Mouse (Mus musculus): ENCODE measurements around the gene Npas2. TPM values are rescaled to one million over a fixed set of nuclear protein-coding genes. Genes with fewer than 3 reads are reported as not detected.

Npas2 gene
- total and polyA plus RNA-seq, 3 experiments = 0.05 TPM; not detected in 2

GRCm38 (mm10) chr1:39300676-39301075 is 107.1 kb downstream of the Npas2 start:
- ATAC-seq (ENCODE audit: extremely low read depth, insufficient number of reproducible peaks, low FRiP score, poor library complexity, severe bottlenecking) (no peak), DNase-seq (ENCODE audit: low spot score) (no peak)
- TF ChIP-seq GATA2 (IDR thresholded peaks at IDR 0.05; ENCODE audit: borderline replicate concordance, low read depth, low read length) (no peak), TAL1 (conservative IDR thresholded peaks at IDR 0.05; ENCODE audit: low read depth, low read length) (no peak), CTCF (IDR thresholded peaks at IDR 0.05; ENCODE audit: low read depth, low read length) (no peak), GATA1 (IDR thresholded peaks at IDR 0.05; ENCODE audit: borderline replicate concordance, low read length) (no peak), POLR2AphosphoS5 (IDR thresholded peaks at IDR 0.05; ENCODE audit: insufficient replicate concordance, low read depth, low read length) (no peak)
- Histone ChIP-seq H3K4me3 (ENCODE audit: low read depth, low read length) (no peak overlapping the region), H3K27me3 (ENCODE audit: insufficient read depth, low read length) (0 out of 2 replicates have a peak, but pooled peaks cover 8% of the 10 kb centered on the region), H3K9me3 (replicated peaks) (no peaks in the 10 kb centered on the region), H3K36me3 (replicated peaks) (no peaks in the 10 kb centered on the region), H3K4me1 (ENCODE audit: insufficient read depth, low read depth, low read length) (no peaks in the 10 kb centered on the region)

- no peaks in the 10 kb centered on the region for H3K4me1 ChIP-seq (ENCODE audit: insufficient read depth, low read depth, low read length)
- no peak overlapping the region for H3K4me3 ChIP-seq (ENCODE audit: low read depth, low read length)
- no peak for TF ChIP-seq CTCF (IDR thresholded peaks at IDR 0.05; ENCODE audit: low read depth, low read length)
- TF ChIP-seq GATA1 (IDR thresholded peaks at IDR 0.05; ENCODE audit: borderline replicate concordance, low read length) = no peak
- TF ChIP-seq POLR2AphosphoS5 (IDR thresholded peaks at IDR 0.05; ENCODE audit: insufficient replicate concordance, low read depth, low read length) = no peak
- no peak for TF ChIP-seq GATA2 (IDR thresholded peaks at IDR 0.05; ENCODE audit: borderline replicate concordance, low read depth, low read length)
- TF ChIP-seq TAL1 (conservative IDR thresholded peaks at IDR 0.05; ENCODE audit: low read depth, low read length) = no peak
- ATAC-seq (ENCODE audit: extremely low read depth, insufficient number of reproducible peaks, low FRiP score, poor library complexity, severe bottlenecking) (no peak), DNase-seq (ENCODE audit: low spot score) (no peak)
- peaks cover 8% of the 10 kb centered on the region; the same call in 1 of the 2 replicates for H3K27me3 ChIP-seq (ENCODE audit: insufficient read depth, low read length)
- H3K9me3 ChIP-seq (replicated peaks) = no peaks in the 10 kb centered on the region
- H3K36me3 ChIP-seq (replicated peaks) = no peaks in the 10 kb centered on the region
Measured at GRCm38 (mm10) chr1:39302246-39302645, 108.7 kb downstream of the Npas2 start.

- H3K27me3 ChIP-seq (ENCODE audit: insufficient read depth, low read length) = peaks cover 8% of the 10 kb centered on the region; the same call in 1 of the 2 replicates
- DNase-seq (ENCODE audit: low spot score) = no peak
- TF ChIP-seq GATA1 (IDR thresholded peaks at IDR 0.05; ENCODE audit: borderline replicate concordance, low read length) (no peak), GATA2 (IDR thresholded peaks at IDR 0.05; ENCODE audit: borderline replicate concordance, low read depth, low read length) (no peak), TAL1 (conservative IDR thresholded peaks at IDR 0.05; ENCODE audit: low read depth, low read length) (no peak), CTCF (IDR thresholded peaks at IDR 0.05; ENCODE audit: low read depth, low read length) (no peak), POLR2AphosphoS5 (IDR thresholded peaks at IDR 0.05; ENCODE audit: insufficient replicate concordance, low read depth, low read length) (no peak)
Measured at GRCm38 (mm10) chr1:39303054-39303649, 109.6 kb downstream of the Npas2 start.

GRCm38 (mm10) chr1:39307291-39307690 is 113.8 kb downstream of the Npas2 start:
- Histone ChIP-seq H3K4me1 (ENCODE audit: insufficient read depth, low read depth, low read length) (no peaks in the 10 kb centered on the region), H3K27me3 (ENCODE audit: insufficient read depth, low read length) (peaks cover 8% of the 10 kb centered on the region; the same call in 1 of the 2 replicates), H3K4me3 (ENCODE audit: low read depth, low read length) (no peak overlapping the region), H3K9me3 (replicated peaks) (no peaks in the 10 kb centered on the region), H3K36me3 (replicated peaks) (no peaks in the 10 kb centered on the region)
- ATAC-seq (ENCODE audit: extremely low read depth, insufficient number of reproducible peaks, low FRiP score, poor library complexity, severe bottlenecking) (no peak), DNase-seq (ENCODE audit: low spot score) (no peak)
- no peak for TF ChIP-seq GATA2 (IDR thresholded peaks at IDR 0.05; ENCODE audit: borderline replicate concordance, low read depth, low read length)
- TF ChIP-seq GATA1 (IDR thresholded peaks at IDR 0.05; ENCODE audit: borderline replicate concordance, low read length) = no peak
- TF ChIP-seq CTCF (IDR thresholded peaks at IDR 0.05; ENCODE audit: low read depth, low read length) = no peak
- TF ChIP-seq POLR2AphosphoS5 (IDR thresholded peaks at IDR 0.05; ENCODE audit: insufficient replicate concordance, low read depth, low read length) = no peak
- TF ChIP-seq TAL1 (conservative IDR thresholded peaks at IDR 0.05; ENCODE audit: low read depth, low read length) = no peak

More at GRCm38 (mm10) chr1:39303054-39303649, 109.6 kb downstream of the Npas2 start:
- Histone ChIP-seq H3K36me3 (replicated peaks) (no peaks in the 10 kb centered on the region), H3K4me1 (ENCODE audit: insufficient read depth, low read depth, low read length) (no peaks in the 10 kb centered on the region), H3K4me3 (ENCODE audit: low read depth, low read length) (no peak overlapping the region), H3K9me3 (replicated peaks) (no peaks in the 10 kb centered on the region)
- no peak for ATAC-seq (ENCODE audit: extremely low read depth, insufficient number of reproducible peaks, low FRiP score, poor library complexity, severe bottlenecking)

GRCm38 (mm10) chr1:39307971-39308370 is 114.4 kb downstream of the Npas2 start:
- H3K9me3 ChIP-seq (replicated peaks) = no peaks in the 10 kb centered on the region
- ATAC-seq (ENCODE audit: extremely low read depth, insufficient number of reproducible peaks, low FRiP score, poor library complexity, severe bottlenecking) = no peak
- TF ChIP-seq POLR2AphosphoS5 (IDR thresholded peaks at IDR 0.05; ENCODE audit: insufficient replicate concordance, low read depth, low read length) (no peak), CTCF (IDR thresholded peaks at IDR 0.05; ENCODE audit: low read depth, low read length) (no peak), GATA2 (IDR thresholded peaks at IDR 0.05; ENCODE audit: borderline replicate concordance, low read depth, low read length) (no peak), GATA1 (IDR thresholded peaks at IDR 0.05; ENCODE audit: borderline replicate concordance, low read length) (no peak), TAL1 (conservative IDR thresholded peaks at IDR 0.05; ENCODE audit: low read depth, low read length) (no peak)
- H3K27me3 ChIP-seq (ENCODE audit: insufficient read depth, low read length) = peaks cover 8% of the 10 kb centered on the region; the same call in 1 of the 2 replicates
- no peak overlapping the region for H3K4me3 ChIP-seq (ENCODE audit: low read depth, low read length)
- no peak for DNase-seq (ENCODE audit: low spot score)
- no peaks in the 10 kb centered on the region for H3K36me3 ChIP-seq (replicated peaks)
- no peaks in the 10 kb centered on the region for H3K4me1 ChIP-seq (ENCODE audit: insufficient read depth, low read depth, low read length)

- ATAC-seq (ENCODE audit: extremely low read depth, insufficient number of reproducible peaks, low FRiP score, poor library complexity, severe bottlenecking) = no peak
- Histone ChIP-seq H3K4me3 (ENCODE audit: low read depth, low read length) (no peak overlapping the region), H3K27me3 (ENCODE audit: insufficient read depth, low read length) (peaks cover 2% of the 10 kb centered on the region; the same call in 1 of the 2 replicates), H3K36me3 (replicated peaks) (no peaks in the 10 kb centered on the region), H3K9me3 (replicated peaks) (no peaks in the 10 kb centered on the region), H3K4me1 (ENCODE audit: insufficient read depth, low read depth, low read length) (no peaks in the 10 kb centered on the region)
- no peak for DNase-seq (ENCODE audit: low spot score)
- TF ChIP-seq CTCF (IDR thresholded peaks at IDR 0.05; ENCODE audit: low read depth, low read length) = no peak
- TF ChIP-seq GATA1 (IDR thresholded peaks at IDR 0.05; ENCODE audit: borderline replicate concordance, low read length) = no peak
- no peak for TF ChIP-seq POLR2AphosphoS5 (IDR thresholded peaks at IDR 0.05; ENCODE audit: insufficient replicate concordance, low read depth, low read length)
- TF ChIP-seq GATA2 (IDR thresholded peaks at IDR 0.05; ENCODE audit: borderline replicate concordance, low read depth, low read length) = no peak
- TF ChIP-seq TAL1 (conservative IDR thresholded peaks at IDR 0.05; ENCODE audit: low read depth, low read length) = no peak
Measured at GRCm38 (mm10) chr1:39309548-39309947, 116.0 kb downstream of the Npas2 start.

Measured in G1E (cell line).